Mouse (Mus musculus) urinary bladder, postnatal 0 days (tissue): ENCODE measurements around the gene Smtnl2. TPM values are rescaled to one million over a fixed set of nuclear protein-coding genes. Genes with fewer than 3 reads are reported as not detected.

Experiments
- microRNA-seq: library from miRNA; unstranded; fragments of <30 nt; microRNA quantifications from one replicate; pipeline ENCODE4, GENCODE M21; 2016
- polyA plus RNA-seq: library from polyadenylated mRNA; unstranded; fragments of >200 nt; fragmentation: Nextera tagmentation; extraction: Ambion mirVana; gene quantifications from 2 replicates; pipeline ENCODE4 v1.2.1, GENCODE M21; 2015

Gene Smtnl2
- 31.2 and 39.8 TPM in 2 replicates for polyA plus RNA-seq

DNA sequence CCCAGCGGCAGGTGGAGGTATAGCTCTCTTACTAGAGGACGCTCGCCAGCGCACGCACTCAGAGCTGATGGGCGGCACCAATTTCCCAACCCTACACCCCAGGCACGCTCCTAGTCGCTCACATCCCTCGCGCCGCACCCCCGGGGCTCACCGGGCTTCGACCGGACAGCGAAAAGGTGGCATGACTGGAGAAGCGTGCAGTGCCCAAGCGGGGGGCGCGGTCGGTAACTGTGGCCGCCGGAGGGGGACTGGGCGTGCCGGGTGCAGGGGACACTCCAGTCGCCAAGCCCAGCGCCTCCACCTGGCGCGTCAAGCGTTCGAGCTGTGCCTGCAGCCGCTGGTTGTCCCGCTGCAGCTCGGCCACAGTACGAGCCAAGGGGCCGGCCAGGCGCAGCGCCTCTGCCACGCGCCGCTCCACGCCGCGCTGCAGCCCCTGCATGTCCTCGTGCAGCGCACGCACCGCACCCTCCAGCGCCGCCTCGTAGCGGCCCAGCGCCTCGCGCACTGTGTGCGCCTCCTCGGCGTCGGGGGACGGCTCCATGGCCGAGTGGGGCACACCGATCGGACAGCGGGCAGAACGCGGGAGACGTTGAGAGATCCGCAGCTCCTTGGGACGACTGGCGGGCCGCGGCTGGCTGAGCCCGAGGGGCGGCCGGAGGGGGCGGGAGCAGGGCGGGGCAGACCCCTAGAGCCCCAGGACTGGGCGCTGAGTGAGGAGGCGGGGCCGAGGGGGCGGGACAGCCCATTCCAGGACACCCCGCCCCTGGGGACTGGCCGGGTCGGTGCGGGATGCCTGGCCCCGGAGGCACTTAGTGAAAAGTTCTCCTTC is at the start of gene Smtnl2:
TSS of gene Smtnl2 (minus strand) at position 621 of the 829 bp plus-strand sequence.

DNA sequence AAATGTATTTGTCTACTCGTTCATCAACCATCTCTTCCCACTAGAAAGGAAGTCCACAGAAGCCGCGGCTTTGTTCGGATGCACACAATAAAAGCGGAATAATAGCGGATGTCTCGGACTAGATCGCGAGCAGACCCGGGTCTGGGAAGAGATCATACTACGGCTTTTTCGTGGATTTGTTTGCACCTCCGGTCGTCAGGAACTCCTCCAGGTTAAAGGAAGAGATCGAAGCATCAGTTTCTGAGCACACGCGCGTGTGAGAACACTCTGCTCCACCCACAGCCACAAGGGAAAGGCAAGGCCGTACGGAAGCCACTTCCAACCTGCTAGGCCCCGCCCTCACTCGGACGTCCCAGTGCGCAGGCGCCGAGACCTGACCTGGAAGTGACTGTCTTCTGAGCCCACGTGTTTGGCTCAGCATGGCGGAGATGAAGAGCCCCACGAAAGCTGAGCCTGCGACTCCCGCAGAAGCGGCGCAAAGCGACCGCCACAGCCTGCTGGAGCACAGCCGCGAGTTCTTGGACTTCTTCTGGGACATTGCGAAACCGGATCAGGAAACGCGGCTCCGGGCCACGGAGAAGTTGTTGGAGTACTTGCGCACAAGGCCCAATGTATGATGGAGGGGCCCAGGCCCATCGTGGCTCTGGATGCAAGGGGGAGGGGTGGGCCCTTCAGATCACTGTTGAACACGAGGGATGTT is 29.6 kb upstream of the Smtnl2 start, which contains the start of gene Mybbp1a:
TSS of gene Mybbp1a (plus strand) at position 391 of the 700 bp plus-strand sequence.

DNA sequence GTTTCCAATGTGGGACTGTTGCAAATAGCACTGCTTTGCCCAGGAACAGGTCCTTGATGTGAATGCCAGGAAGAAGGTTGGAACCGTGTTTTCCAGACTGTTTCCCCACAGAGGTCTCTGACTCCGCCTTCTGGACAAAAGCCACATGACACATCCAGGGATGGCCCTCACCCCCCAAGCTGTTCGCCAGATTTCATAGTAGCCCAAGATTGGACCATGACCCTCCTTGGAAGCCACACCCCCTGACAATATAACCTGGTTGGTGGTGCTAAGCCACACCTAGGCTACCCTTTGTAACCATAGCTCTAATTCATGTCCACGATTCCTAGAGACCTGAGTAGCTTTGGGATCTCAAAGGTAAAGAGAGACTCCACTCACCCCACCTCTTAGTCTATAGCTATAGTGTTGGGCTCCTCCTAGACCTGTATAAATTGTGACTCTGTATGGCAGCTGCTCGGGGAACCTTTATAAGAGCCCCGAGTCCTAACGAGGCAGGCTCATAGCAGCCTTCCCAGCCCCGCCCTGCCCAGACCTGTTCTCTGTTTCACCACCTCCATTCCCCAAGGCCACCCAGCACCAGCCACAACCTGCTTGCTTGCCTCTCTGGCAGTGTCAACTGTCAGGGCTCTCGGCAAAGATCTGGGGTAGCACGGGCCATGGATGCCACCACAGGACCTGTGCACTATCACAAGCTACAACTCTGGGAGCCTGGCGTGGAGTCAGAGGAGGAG is 23.6 kb upstream of the Smtnl2 start, which contains the start of gene Ggt6:
TSS of gene Ggt6 (plus strand) at position 564 of the 731 bp plus-strand sequence.

DNA sequence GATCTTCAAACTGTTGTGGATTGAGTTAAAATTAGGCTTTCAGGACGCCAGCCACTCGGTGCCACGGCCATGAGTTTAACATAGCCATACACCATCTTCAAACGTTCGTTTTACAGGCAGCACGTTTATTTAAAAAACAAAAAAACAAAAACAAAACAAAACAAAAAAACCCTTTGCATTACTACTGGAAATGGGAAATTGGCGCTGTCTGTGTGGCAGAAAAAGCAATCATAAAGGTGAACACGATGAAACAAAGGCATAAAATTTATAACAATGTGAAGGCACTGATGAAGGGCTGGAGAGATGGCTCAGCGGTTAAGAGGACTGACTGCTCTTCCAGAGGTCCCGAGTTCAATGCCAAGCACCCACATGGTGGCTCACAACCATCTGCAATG is 49.2 kb downstream of the Smtnl2 start, which contains the start of gene Tekt1:
TSS of gene Tekt1 (minus strand) at position 96 of the 395 bp plus-strand sequence.

Small RNAs within 50 kb of the gene (microRNA-seq; reads per million reads assigned to microRNA genes)
- not detected for gene Mir6338

Other genes with a start within 250 kb of the Smtnl2 start
- gene Gm43951, start 204.9 kb downstream of the Smtnl2 start, polyA plus RNA-seq, result 0.07 and 0.08 TPM in 2 replicates
- gene 4933427D14Rik, start 204.3 kb downstream of the Smtnl2 start, polyA plus RNA-seq, result 6.2 and 6.6 TPM in 2 replicates
- 245 and 246 TPM in 2 replicates for gene Txndc17, start 204.2 kb downstream of the Smtnl2 start, polyA plus RNA-seq
- gene Med31, start 196.1 kb downstream of the Smtnl2 start, polyA plus RNA-seq, result 28.3 and 28.4 TPM in 2 replicates
- 0.06 and 0.08 TPM in 2 replicates for gene Slc13a5, start 144.5 kb downstream of the Smtnl2 start, polyA plus RNA-seq
- 20.3 and 24.7 TPM in 2 replicates for gene Xaf1, start 110.1 kb downstream of the Smtnl2 start, polyA plus RNA-seq
- gene Fbxo39, start 97.3 kb downstream of the Smtnl2 start, polyA plus RNA-seq, result not detected in 2 replicates
- 0.11 TPM in 1 of 2 replicates, not detected in the other for gene Tekt1, start 49.3 kb downstream of the Smtnl2 start, polyA plus RNA-seq
- 1.1 and 1.4 TPM in 2 replicates for gene Ggt6, start 23.8 kb upstream of the Smtnl2 start, polyA plus RNA-seq
- 69.5 and 71.9 TPM in 2 replicates for gene Mybbp1a, start 29.6 kb upstream of the Smtnl2 start, polyA plus RNA-seq
- 3.3 and 3.7 TPM in 2 replicates for gene Spns2, start 78.2 kb upstream of the Smtnl2 start, polyA plus RNA-seq
- gene Spns3, start 138.8 kb upstream of the Smtnl2 start, polyA plus RNA-seq, result 0.06 and 0.07 TPM in 2 replicates
- 45.5 and 54.4 TPM in 2 replicates for gene Ube2g1, start 195.6 kb upstream of the Smtnl2 start, polyA plus RNA-seq